Comparison of ENCODE assay signal across 8 mouse cellular contexts in the genomic region with DNA sequence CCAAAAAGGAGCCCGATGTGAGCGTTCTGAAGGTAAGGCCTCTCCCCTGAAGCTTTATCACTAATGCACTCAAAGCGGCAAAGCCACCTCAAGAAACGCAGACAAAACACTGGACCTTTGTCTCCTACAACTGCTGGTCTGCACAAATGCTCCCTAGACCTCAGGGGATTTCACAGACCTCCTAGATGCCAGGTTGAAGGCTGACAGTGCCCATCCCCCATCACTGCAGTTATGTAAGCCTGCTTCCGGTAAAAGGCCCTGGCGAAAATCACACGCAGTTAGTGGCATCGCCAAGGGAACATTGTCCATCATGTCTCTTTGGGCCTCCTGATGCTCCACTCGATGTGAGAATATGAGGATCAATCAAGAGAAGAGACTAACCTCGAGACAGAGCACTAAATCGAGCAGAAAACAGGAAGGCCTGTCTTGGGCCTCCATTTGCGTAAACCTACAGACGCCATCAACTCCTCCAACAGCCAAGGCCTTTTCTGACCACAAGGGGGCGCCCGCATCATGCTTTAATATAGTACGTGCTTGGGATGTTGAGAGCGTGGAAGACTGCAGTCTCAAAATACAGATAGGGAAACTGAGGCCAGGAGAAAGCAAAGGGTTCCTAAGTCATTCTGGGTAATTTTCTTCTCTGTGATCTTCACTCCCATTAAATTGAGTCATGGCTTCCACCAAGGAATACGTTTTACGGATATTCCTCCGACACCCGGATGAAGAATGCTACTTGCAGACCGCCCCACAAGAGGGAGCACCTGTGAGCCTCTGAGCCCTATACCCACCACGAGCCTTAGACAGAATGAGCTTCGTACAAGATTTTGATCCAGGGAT.
DNase-seq lines count a peak whose midpoint lies in the region; ATAC-seq and TF ChIP-seq lines count a peak whose summit lies in the region.

No protein-coding gene starts in this region.

- H3K27ac ChIP-seq in lung, embryonic 14.5 days (ENCODE audit: low read depth) = no peak overlapping the region
- H3K27ac ChIP-seq in olfactory bulb, adult 2 months (ENCODE audit: insufficient read depth, low read depth, low read length) = no peak overlapping the region

- no peaks in the 10 kb centered on the region for H3K36me3 ChIP-seq in lung, embryonic 14.5 days (ENCODE audit: insufficient read depth)

- peak; percentile 77 for DNase-seq in MN1 (ENCODE audit: low spot score)
- peak; percentile 94 for DNase-seq in cerebellum, adult 8-10 months
- DNase-seq in layer of hippocampus, adult 8-10 months (ENCODE audit: low spot score in 2 of 2) = peak; percentile 90 to 96
- DNase-seq in lung, embryonic 14.5 days = peak; percentile 95
- peak; percentile 50 to 62 for DNase-seq in thymus, adult 18-20 months

- H3K27me3 ChIP-seq in lung, embryonic 14.5 days (ENCODE audit: insufficient read depth, low read length) = no peaks in the 10 kb centered on the region

- ATAC-seq in frontal cortex, adult (ENCODE audit: low TSS enrichment) = peak; percentile 98
- ATAC-seq in hematopoietic stem cell, adult 5-6 weeks (replicated peaks in 1 of 2; ENCODE audit: insufficient read depth in 1 of 2, low FRiP score in 2 of 2, low TSS enrichment in 1 of 2, low read depth in 1 of 2, poor library complexity in 2 of 2, severe bottlenecking in 2 of 2) = peak; percentile 68 to 84
- ATAC-seq in lung, embryonic 14.5 days (ENCODE audit: insufficient read depth) = peak; percentile 90

- no peak overlapping the region for H3K9ac ChIP-seq in lung, embryonic 14.5 days

- H3K4me3 ChIP-seq in lung, embryonic 14.5 days (ENCODE audit: low read depth, low read length) = 0 out of 2 replicates have a peak overlapping the region, but pooled peaks have one; percentile 3
- H3K4me3 ChIP-seq in olfactory bulb, adult 2 months (ENCODE audit: insufficient read depth, low read depth, low read length) = no peak overlapping the region

- H3K4me2 ChIP-seq in lung, embryonic 14.5 days = peak overlapping the region; percentile 54

- no peaks in the 10 kb centered on the region for H3K9me3 ChIP-seq in lung, embryonic 14.5 days (ENCODE audit: low read depth, low read length)

- 34% methylated on average over 24 of the region's 24 CpGs for WGBS in lung, embryonic 14.5 days
- 31% methylated on average over 24 of the region's 24 CpGs for WGBS in olfactory bulb, adult 2 months

- peak; percentile 89 for TF ChIP-seq CTCF in lung, embryonic 14.5 days (IDR thresholded peaks at IDR 0.05; ENCODE audit: low read depth)
- TF ChIP-seq CTCF in olfactory bulb, adult 2 months (IDR thresholded peaks at IDR 0.05; ENCODE audit: insufficient read depth, low read depth, low read length) = peak; percentile 68; the same call in 1 of the 2 replicates

- H3K4me1 ChIP-seq in lung, embryonic 14.5 days (ENCODE audit: insufficient read depth) = no peaks in the 10 kb centered on the region
- peaks cover 4% of the 10 kb centered on the region for H3K4me1 ChIP-seq in olfactory bulb, adult 2 months (ENCODE audit: control insufficient read depth, insufficient read depth, low read length)

- no peak for TF ChIP-seq POLR2A in olfactory bulb, adult 2 months (IDR thresholded peaks at IDR 0.05; ENCODE audit: insufficient read depth, low read depth, low read length)
